Mouse (Mus musculus): ENCODE results near the gene Nmd3.

The Nmd3 gene

GRCm38 (mm10) chr3:69763630-69764565 is 42.1 kb downstream of the Nmd3 start:
- no peak for DNase-seq (ENCODE audit: low spot score)

GRCm38 (mm10) chr3:69765206-69765605 is 43.4 kb downstream of the Nmd3 start:
- DNase-seq (ENCODE audit: low spot score), result no peak

- no peak for DNase-seq (ENCODE audit: low spot score)
Observed at GRCm38 (mm10) chr3:69769150-69769549, 47.4 kb downstream of the Nmd3 start.

- no peak for DNase-seq (ENCODE audit: low spot score)
Observed at GRCm38 (mm10) chr3:69773356-69773755, 51.6 kb downstream of the Nmd3 start.

GRCm38 (mm10) chr3:69779246-69779796 is 57.5 kb downstream of the Nmd3 start:
- DNase-seq (ENCODE audit: low spot score), result no peak

GRCm38 (mm10) chr3:69792823-69793417 is 71.1 kb downstream of the Nmd3 start:
- DNase-seq (ENCODE audit: low spot score), result no peak

GRCm38 (mm10) chr3:69797533-69797932 is 75.7 kb downstream of the Nmd3 start:
- DNase-seq (ENCODE audit: low spot score), result no peak

GRCm38 (mm10) chr3:69797969-69798368 is 76.2 kb downstream of the Nmd3 start:
- DNase-seq (ENCODE audit: low spot score), result no peak

- DNase-seq (ENCODE audit: low spot score), result no peak
Observed at GRCm38 (mm10) chr3:69799096-69799495, 77.3 kb downstream of the Nmd3 start.

- no peak for DNase-seq (ENCODE audit: low spot score)
Observed at GRCm38 (mm10) chr3:69800829-69801384, 79.1 kb downstream of the Nmd3 start.

- no peak for DNase-seq (ENCODE audit: low spot score)
Observed at GRCm38 (mm10) chr3:69803137-69803536, 81.4 kb downstream of the Nmd3 start.

Data from MN1 (cell line).